Mouse (Mus musculus) c-Kit-positive CD71-positive TER-119-positive erythroid progenitor cells, embryonic 14.5 days (primary cell): Measurements from ENCODE around the gene Mcts1.

ENCODE experiments used
- DNase-seq: peaks from one replicate; pipeline ENCODE4 v3.0.0-alpha.2; 2013; ENCODE audit warnings: low spot score

The Mcts1 gene

DNA sequence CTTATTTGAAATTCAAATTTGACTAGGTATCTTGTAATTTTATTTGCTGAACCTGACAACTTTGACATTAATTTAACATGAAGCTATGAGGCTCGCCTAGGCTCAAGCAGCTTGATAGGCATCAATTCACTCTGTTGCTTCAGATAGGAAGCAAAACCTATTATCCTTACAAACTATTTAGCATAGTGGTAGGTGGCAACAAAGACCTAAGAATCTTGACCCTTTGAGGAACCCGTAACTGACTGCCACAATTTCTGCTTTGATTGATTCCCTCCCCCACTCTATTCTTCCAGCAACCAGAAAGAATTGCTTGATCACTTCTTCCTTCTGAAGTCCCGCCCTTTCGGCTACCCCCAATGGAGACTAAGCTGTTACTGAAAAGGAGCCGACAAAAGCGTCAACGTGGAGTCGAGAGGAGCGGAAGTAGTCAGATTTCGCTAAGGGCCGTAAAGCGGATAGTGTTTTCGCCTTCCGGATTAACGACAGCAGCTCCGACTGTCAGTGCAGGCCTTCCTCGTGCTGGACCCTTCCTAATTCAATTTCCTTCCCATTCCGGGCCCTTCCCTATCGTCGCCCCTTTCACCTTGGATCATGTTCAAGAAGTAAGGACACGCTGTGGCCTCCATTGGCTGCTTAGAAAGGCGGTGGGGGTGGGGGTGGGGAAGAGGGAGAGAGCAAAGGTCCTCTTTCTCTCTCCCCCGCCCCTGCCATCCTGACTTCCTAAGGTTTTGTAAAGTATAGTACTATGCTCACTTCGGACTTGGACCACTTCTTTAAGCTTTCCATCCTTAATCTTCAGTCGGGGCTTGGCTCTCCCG is at the start of gene Mcts1:
Gene Mcts1, plus strand, starts transcription at position 402 of the 818 bp plus-strand sequence.
- DNase-seq: peak; percentile 66

DNA sequence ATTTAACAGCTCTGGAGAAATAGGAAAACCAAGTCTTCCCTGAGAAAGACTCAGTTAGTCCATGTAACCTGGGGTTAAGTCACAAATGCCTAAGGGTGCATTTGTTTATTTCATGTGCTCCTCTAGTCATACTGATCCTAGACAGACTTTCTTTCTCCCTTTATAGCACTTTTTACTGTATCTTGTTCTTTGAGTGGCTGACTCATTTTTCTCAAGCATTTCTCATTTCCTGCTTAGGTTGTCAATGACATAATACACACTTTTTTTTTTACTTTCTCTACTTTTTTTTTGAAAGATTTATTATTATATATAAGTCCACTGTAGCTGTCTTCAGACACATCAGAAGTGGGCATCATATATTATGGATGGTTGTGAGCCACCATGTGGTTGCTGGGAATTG is 47.1 kb upstream of the Mcts1 start:
- no peak for DNase-seq

DNA sequence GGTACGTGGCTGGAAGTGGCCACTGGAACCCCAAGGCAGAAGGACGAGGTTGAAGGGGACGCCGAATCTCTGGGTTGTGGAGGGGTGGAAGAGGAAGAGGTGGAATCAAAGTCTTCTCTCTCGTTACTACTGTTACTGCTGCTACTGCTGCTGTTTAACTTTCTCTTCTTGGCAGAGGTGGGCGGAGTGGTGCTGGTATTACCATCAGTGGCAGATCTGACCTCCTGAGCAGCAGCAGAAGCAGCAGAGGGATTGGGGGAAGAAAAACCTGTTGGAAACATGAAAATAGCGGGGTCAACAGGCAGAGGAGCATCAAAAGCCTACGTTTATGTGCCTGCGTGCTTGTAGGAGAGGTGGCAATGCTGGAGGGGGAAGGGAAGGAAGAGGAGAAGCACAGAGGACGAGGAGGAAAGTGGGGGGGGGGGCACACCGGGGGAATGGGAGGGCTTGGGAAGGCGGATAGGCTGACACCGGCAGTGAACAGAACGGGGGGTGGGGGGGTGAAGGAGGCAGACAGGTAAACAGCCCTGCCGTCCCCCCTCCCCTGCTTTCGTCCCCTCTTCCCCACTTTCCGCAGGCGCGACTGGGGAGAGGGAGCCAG is 36.3 kb upstream of the Mcts1 start:
- DNase-seq: no peak

DNA sequence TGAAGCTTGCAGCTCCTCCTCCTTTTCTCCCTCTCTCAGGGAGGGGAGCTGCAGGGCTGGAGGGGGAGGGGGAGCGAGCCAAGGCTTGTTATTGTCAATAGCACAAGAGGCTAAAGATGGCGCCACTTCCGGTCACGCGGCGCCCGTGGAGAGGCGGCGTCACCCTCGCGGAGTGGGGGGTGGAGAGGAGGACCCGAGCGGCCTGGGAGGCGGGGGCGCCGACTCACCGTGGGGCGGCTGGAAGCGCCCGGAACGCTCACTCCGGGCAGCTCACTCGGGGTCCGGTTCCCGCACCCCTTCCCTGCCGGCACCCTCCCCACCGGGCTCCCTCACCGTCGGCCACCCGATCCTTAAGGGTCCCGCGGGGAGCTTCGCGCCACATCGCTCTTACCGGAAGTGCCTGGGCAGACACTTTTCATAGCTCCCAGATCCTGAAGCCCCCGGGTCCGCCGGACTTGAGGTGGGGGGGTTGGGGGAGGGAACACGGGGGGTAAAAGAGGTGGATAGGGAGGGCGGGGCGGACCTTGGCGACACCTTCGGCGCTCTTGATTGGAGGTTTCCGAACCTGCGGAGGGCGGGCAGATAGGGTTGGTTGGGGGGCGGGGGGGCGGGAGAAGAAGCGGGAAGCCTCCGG is 35.7 kb upstream of the Mcts1 start:
- peak; percentile 57 for DNase-seq

DNA sequence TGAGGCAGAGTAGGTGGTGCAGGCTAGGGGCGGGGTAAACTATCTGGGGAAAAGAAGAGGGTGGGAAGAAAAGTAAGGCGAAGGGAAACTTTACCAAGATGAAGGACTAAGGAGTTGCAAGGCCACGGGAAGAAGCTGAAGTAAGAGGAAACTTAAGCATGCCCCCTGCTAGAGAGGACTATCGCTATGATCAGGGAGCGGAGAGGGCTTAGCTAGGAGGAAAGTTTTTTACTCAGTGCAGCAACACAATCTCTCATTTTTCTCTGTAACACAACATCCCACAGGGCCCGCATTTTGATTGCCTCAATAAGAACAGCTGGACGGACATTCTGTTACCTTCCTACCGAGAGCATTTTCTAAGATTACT is 35.2 kb upstream of the Mcts1 start:
- DNase-seq: no peak

DNA sequence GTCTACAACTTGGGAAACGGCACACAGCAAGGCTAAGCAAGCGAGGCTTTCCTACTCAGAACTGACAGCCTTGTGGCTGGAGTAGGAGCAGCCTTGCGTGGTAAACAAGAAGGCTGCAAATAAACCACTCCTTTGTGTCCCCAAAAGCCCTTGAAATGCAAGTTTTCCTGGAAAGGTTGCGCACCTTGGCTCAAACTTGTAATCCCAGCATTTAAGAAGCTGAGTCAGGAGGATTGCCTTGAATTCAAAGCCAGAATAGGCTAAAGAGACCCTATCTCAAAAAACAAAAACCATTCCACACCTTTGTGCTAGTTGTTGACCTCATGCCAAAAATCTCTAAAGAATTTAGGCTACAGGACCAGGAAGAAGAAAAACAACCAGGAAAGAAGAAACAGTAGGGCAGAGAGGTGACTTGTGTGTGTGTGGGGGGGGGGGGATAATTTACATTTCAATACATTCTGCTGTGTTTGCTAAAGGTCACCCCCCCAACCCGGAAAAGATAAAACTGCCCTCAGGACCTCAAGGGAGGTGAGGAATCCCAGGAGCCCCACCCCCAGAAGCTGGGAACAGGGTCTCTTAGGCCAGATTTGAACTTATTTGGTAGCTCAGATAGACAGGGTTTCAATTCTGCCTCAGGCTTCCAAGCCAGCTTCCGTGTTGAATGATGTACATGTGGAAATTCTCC is 33.7 kb upstream of the Mcts1 start:
- no peak for DNase-seq

DNA sequence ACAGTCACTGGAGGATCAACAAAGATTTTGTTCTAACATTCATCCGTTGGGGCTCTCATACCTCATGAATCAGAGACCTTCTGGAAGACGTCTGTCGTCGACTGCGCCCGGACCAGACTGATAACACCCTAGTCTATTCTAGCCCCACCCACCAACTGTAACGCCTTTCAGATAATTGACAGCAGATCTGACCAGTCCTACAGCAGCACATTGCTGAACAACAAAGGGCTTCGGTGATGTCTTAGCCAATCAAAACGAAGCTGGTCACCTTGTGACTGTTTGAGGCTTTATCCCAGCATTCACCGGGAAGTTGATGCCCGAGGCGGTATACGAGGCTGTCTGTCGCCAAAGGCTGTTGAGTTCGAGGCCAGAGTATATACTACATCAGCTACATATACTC is 24.3 kb upstream of the Mcts1 start, which contains the start of gene Cul4b:
Gene Cul4b, minus strand, starts transcription at position 119 of the 400 bp plus-strand sequence.
- peak; percentile 80 for DNase-seq

DNA sequence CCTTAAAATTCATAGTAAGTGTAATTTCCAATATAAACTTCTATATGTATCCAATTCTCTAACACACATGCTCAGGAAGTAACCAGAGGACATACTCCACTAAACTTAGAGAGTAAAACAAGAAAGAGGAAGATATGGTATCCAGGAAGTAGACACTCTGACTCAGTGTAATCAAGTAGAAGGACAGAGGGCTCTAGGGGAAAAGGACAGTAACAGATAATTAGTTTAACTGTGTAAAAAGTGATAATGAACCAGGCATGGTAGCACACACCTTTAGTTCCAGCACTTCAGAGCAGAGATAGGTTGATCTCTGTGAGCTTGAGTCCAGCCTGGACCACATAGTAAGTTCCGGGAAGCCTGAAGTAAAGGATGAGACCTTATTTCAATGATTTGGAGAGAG is 19.2 kb upstream of the Mcts1 start:
- no peak for DNase-seq

DNA sequence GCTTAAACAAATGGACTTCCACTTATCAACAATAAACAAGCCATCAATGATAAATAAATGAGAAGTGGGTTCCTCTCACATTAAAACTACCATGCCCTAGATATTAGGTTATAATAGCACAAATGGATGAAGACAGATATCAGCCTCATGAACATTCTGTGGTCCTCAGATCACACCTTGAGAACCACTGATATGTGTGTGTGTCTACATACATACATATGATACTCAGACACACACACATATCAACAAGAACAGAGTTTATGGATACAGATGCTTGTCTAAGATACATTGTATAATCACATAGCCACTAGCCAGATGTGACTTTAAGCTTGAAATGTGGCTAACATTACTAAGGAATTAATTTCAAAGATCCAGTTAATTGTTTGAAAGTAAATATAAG is 17.1 kb upstream of the Mcts1 start:
- no peak for DNase-seq

DNA sequence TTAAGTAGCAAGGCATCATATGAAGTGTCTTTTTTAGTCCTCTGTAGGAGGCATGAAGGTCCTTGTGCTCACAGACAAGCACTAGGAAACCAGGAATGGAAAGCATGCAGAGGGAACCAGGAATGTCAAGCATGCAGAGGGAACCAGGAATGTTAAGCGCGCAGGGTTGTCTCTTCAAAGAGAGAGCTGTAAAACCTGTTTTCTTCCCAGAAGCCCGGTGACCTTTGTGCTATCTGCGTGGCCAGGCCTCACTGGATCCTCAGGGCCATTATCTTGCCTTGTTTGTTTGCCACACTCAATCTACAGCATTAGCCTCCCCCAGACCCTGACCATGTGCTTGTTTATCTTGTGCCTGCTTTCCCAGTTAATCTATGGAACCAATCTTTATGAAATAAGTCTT is 10.6 kb upstream of the Mcts1 start:
- no peak for DNase-seq

DNA sequence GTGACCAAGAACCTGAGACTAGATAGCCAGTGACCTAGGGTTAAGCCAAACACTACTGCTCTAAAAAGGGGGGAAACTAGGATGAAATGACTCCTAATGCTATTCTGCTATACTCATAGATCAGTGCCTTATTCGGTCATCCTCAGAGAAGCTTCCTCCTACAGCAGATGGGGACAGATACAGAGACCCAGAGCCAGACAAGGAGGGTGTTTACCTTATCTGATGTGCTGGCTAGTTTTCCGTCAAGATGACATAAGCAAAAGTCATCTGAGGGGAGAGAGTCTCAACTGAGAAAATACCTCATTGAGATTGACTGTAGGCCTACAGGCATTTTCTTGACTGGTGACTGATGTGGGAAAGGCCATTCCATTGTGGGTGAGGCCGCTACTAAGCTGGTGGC is 8.6 kb upstream of the Mcts1 start:
- no peak for DNase-seq

DNA sequence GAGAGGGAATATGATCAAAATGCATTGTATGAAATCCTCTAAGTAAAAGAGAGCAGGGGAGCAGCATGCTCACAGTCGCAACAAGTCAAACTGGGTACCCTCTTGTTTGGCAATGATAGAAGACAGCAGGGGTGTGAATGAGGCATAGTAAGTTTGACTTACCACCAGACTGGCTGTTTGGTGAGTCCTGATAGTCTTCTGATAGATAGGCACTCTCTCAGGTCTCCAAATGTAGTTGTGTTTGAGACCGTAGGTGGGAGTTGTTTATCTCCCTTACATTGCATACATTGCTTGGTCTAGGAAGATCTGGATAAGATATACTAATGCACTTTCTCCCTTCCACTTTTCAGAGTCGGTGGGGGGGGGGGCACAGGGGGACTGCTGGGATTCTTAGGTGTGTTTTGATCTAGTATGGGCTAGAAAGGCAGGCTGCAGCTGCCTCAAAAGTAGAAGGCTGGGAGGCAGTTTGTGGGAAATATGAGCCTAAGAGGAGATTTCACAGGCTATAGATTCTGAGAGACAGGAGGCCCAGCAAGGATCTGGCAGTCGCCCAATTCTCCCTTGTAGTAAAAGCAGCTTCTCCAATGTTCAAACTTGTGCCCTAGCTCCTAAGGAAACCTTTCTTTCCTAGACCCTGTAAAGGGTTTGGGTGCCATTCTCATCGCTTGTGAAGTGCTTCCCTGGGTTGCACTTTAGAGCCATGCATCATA is 7.0 kb upstream of the Mcts1 start:
- DNase-seq: no peak

DNA sequence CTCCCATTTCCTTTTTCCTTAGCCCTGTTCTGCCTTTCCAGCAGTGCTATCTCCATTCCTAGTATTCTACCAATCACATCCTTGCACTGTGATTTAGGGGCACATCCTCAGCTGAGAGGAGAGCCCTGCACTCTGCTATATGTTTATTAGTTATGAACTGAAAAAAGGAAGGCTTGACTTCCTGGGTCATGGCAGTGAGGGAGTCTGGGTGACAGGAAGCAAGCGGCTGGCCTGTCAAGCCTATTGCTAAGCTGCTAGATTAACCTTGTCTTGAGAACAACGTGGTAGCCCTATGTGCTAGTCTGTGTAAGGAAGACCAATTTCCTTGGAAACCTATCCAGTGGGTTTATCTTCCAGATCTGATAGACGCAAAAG is 604 bp downstream of the Mcts1 start:
- no peak for DNase-seq

DNA sequence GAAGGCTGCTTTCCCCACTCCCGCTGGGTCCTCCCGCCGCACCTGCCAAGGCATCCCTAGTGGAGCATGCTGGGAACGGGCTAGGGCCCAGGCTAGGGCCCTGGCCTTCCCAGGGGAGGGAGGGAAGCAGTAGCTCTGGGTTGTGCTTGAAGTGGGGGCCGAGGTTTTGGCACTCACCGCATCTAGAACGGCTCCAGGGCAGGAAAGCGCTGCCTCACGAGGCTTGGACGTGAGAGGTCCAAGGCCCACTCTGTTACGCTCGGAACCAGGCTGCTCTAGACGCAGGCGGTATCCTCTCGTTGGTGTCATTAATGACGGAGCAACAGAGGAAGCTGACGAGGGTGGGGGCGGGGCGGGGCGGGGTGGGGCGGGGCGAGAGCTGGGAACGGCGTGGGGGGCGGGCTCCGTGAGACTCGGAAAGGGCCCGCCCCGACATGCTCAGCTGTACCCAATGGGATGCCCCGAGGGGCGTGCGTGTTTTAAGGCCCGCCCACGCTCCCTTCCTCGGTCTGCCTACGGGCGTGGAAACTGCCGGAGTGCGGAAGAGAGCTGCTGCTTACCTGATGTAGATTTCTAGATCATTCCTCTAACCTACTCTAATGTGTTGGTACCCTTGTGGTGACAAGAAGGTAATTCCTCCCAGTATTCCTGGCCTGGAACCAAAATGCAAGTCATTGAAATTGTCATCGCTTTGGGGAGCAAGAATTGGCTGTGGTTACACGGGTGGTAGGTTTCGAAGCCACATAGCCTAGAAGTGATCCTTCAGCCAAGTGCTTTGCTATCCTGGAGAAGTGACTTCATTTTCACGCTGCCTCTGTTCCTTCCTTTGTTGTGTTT is 34.6 kb downstream of the Mcts1 start, which contains the start of gene C1galt1c1:
Gene C1galt1c1, minus strand, starts transcription at position 287 of the 837 bp plus-strand sequence.
- DNase-seq: peak; percentile 86

DNA sequence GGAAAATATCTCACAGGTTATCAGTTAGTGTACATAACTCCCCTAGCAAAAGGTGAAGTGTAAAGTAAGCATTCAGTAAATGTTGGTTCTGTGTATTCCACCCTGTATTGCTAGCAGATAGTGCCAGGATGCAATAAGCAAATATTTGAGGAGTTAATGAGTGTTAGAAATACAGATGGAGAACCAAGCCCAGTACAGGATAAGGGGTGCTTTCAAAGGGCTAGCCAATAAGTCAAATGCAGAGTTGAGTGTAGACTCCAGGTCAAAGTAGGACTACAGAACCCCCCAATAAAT is 35.2 kb downstream of the Mcts1 start:
- no peak for DNase-seq

DNA sequence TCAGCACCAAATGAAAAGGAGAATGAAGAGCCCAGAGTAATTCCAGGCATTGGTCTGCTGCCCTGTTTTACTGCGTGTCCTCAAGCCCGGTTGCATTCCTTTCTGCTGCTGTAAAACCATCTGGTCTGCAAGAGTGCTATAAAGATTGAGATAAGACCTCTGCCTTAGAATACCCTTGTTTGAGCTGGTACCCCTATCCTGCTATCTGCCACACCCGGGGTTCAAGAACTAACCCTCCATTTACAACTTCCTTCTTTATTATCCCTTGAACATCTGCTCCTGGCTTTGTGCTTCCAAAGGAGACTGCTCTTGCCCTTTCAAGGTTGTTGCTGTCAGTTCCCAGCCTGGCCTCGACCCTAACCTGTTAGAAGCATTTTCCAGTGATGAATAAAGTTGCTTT is 41.1 kb downstream of the Mcts1 start:
- no peak for DNase-seq

DNA sequence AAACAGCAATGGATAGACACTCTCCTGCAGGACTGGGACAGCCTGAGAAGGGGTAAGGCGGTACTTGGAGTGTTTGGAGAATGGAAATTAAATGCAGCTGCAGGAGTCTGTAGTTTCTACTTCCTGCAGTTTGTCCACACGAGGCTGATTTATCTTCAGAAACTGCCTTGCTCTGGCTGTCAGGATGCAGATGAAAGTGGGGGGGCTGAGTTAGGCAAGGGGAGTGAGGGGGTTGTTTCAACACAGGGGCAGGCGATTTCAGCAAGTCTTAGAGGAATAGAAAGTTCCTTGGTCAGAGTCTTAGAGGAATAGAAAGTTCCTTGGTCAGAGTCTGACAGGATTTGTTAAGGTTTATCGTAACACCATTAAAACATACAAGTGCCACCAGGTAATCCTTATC is 41.8 kb downstream of the Mcts1 start:
- DNase-seq: no peak

DNA sequence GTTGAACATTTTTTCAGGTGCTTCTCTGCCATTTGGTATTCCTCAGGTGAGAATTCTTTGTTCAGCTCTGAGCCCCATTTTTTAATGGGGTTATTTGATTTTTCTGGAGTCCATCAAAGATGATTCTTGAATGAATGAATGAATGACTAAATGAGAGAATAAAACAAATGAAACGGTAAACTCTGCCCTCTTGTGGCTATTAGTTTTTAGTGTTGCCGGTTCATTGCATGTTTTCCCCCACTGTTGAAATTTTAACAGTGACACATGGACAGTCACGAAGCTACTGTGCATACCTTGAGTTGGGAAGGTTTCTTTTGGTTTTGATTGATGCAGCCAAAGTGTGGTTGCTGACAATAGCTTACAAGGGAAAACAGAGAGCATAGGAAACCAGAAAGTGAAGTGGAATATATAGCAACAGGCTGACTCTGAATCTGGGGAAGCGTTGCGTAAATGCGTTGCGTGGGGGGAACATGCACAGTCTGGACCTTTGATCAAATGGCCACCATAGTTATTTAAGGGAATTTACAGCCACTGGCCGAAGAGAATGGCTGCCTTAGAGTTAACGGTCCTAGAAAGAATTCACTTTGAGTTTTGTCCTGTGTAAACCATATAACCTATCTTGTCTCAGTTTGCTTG is 50.1 kb downstream of the Mcts1 start:
- DNase-seq: no peak

DNA sequence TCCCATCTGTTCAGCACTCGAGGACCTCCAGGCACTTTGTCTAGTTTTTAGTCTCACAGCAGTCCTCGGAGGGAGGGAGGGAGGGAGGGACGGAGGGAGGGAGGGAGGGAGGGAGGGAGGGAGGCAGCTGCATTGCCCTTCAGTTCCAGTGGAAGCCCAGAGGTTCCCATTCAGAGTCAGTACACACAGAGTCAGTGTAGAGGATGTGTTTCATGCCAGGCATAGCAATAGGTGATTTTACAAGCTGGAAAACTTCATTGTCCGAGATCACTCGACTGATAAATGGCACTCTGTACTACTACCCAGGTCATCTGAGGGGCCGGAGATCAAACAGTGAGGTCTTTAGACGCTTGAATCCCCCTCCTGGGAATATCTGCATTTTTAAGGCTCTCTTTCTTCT is 50.8 kb downstream of the Mcts1 start:
- DNase-seq: no peak

DNA sequence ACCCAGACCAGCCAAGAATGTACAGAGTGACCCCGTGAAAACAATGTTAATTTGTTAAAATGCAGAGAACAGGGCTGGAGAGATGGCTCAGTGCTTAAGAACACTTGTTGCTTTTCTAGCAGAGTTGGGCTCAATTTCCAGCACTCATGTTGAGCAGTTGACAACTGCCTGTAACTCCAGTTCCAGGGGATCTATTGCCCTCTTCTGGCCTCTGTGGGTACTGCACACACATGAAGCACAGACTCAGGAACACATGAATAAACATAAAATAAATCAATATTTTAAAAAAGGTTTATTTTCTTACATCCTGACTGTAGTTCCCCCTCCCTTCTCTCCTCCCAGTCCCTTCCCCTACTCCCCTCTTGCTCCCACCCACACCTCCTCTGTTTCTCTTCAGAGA is 52.8 kb downstream of the Mcts1 start:
- no peak for DNase-seq

DNA sequence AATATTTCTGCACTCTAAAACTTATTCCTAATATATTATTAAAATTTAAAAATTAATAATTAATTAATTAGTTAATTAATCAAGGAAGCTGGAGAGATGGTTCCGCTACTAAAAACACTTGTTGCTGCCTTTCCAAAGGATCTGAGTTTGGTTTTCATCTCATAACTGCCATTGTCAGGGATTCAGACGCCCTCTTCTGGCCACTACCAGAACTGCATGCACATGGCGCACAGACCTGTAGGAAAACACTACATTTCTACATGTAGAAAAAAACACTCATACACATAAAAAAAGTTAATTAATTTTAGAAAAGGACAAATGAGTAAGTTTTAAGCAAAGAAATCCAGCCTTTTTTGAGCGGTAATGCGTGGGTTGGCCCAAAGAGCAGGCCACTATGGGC is 54.3 kb downstream of the Mcts1 start:
- DNase-seq: no peak
